Mouse (Mus musculus) frontal cortex, adult (tissue): Measurements from ENCODE around the gene Scamp3.
A peak's percentile ranks its signal among the peaks of the same experiment; 100 is the strongest.
"Not testable (repeated sequence)": the region's sequence is repeated elsewhere in the genome, so short reads cannot be mapped to it uniquely, and the experiment has no call there.

ENCODE experiments used
- ATAC-seq: cut with Nextera tagmentation; 2 replicates; pipeline ENCODE4 v1.9.2; 2017; ENCODE audit warnings: mild to moderate bottlenecking, moderate library complexity, mixed read lengths; ENCODE audit not compliant: low TSS enrichment

Scamp3 gene

DNA sequence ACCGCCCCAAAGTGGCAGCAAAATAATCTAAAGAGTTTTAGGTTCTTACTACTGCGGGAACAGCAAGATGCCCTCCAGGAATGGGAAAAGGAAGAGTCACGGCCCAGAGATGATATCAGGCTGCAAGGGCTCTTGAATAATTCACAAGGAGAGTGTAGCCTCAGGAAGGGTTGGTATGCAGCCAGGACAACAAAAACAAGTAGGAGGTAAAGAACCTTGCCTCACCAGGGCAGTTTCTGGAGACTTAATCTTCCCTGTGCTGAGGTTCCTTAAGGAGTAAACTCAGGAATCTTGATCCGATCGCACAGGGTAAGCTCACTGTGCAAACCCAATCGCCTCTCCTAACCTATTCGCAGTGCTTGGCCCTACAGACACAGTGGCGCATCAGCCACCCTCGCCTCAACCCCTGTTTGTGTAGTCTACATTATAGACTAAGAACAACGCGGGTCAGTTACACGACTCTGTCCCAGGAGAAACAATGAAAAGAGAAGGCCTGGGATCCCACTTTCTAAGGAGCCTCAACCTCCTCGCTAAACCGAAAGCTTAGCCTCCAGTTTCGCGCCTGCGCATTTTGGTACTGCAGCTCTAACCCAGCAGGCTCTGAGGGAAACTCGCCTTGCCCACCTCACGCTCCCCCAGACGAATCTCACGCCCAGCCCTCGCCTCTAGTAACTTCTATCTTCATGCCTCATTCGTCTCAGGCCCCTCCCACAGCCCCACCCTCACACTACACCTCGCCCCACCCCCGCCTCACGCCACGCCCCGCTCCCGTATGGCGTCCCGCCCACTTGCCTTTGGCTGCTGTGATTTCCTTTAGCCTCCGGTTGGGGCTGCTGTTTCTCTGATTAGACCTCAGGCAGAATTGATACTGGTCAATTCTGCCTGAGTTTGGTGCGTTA lies 19.0 kb downstream of the Scamp3 start:
- peak; percentile 97 for ATAC-seq

DNA sequence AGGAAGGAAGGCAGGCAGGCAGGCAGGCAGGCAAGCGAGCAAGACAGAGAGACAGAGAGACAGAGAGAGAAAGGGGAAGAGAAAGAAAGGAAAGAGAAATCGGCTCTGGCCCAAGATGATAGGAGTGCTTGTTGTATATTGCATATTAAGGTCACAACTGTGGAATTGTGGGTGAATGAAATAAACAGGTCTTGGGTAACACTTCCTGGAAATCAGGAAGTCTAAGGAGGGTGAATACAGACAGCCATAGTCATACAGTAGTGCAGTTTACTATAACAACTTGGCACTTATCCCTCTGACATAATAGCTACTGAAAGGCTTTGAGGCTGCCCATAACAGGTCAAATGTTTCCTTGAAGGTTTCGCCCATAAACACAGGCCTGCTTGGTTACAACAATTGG lies 22.6 kb downstream of the Scamp3 start:
- no peak for ATAC-seq

DNA sequence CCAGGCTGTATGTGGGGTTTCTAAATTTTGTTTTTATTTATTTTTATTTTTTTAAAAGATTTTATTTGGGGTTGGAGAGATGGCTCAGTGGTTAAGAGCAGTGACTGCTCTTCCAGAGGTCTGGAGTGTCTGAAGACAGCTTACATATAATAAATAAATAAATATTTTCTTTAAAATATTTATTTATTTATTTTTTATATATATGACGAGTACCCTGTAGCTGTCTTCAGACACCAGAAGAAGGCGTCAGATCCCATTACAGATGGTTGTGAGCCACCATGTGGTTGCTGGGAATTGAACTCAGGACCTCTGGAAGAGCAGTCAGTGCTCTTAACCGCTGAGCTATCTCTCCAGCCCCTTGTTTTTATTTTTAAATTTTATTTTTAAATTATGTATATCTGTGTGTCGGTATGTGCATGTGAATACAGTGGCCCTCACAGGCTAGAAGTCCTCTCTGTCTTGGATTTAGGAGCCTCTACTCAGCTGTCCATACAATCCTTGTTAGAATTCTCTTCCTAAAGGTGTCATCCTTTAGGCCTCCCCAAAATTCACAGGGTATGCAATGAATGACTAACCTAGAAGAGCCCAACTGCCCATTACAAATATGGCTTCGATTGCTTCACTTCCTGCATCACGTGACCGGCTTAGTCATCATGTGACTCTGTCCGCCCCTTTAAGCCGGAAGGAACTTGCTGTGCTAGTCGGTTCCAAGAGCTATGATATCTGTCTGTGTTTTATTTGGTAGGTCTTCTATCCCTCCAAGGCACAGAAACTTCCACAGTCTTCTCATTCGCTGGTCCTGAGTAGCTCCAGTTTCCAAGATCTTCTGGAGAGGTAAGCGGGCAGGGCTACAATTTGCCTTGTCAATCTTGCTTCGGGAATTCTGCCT lies 25.2 kb downstream of the Scamp3 start, which contains the start of gene Gba:
Gba (plus strand) TSS at position 676 of the 889 bp plus-strand sequence.
- ATAC-seq = peak; percentile 91

DNA sequence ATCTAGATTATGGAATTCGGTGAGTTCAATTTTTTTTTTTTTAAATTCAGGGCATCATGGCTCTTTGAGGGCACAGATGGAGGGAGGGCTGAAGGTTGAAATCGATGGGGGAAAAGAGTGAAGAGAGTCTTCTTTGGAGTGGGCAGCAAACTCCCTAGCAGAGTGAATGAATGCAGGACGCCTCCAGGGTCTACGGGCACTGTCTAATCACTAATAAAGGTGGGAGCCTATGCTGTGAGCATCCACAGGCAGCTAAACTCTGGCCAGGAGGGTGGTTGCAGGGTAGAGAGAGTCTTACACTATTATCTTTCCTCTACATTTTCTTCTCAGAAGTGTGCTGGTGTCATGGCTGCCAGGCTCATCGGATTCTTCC lies 25.9 kb downstream of the Scamp3 start:
- peak; percentile 11; the same call in 1 of the 2 replicates for ATAC-seq

DNA sequence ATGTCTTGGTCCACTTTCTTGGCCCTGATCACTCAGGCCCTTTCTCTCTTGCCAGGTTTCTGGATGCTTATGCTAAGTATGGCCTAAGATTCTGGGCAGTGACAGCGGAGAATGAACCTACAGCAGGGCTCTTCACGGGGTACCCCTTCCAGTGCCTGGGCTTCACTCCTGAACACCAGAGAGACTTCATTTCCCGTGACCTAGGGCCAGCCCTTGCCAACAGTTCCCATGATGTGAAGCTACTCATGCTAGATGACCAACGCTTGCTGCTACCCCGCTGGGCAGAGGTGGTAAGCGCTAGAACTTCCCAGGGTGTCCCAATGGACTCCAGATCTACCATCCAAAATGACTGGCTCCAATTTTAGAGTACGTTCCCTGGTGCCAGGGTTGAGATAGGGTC lies 28.8 kb downstream of the Scamp3 start:
- ATAC-seq = no peak

DNA sequence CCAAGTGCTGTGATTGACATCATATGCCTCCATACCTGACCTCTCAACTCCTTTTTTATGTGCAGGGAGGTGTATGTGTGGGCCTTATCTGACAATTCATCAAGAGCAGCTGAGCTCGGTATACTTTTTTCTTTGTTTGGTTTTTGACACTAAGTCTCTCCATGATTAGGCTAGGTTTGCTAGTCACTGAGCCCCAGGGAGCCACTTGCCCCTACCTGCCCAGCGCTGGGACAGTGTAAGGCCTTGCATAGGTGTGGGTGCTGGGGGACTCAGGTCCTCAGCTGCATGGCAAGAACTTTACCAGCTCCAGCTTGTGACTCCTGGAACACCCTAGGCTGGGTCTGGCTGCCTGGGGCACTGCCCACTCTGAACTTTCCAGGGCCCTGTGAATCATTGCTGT lies 29.4 kb downstream of the Scamp3 start:
- no peak for ATAC-seq

DNA sequence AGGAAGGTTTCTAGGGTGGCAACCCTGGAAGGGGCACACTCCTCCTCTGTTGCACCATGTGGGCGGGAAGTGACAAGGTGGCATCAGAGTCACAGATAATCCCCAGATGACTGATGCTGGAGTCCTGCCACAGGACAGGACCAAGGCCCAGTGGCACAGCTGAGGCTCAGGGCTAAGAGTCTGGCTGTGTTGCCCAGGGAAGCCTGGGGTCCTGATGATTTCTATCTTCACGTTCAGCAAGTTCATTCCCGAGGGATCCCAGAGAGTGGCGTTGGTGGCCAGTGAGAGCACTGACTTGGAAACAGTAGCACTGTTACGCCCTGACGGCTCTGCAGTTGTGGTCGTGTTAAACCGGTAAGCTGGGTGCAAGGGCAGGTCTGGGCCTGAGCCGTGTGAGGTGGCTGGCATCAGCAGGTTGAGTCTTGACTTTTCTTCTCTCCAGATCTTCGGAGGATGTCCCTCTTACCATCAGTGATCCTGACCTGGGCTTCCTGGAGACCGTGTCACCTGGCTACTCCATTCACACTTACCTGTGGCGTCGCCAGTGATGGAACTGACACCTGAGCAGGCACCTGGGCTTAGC lies 30.9 kb downstream of the Scamp3 start:
- no peak for ATAC-seq

DNA sequence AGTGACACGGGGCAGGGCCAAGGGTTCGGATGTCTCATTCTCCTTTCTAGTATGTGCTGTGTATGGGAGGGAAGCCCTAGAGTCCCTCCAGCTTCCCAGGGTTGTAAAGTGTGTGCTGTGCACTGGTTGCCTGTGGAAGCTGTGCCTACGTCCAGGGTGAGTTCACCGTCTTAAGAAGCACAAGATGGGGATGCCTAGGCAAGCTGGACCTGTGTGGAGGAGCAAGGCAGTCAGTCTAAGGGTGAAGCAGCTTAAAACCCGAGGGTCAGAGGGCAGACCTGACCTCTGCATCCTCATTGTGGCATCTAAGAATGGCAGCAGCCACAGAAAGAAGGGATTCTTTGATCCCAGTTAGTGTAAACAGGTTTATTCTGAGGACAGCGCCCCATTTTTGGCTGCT lies 31.5 kb downstream of the Scamp3 start:
- no peak for ATAC-seq

DNA sequence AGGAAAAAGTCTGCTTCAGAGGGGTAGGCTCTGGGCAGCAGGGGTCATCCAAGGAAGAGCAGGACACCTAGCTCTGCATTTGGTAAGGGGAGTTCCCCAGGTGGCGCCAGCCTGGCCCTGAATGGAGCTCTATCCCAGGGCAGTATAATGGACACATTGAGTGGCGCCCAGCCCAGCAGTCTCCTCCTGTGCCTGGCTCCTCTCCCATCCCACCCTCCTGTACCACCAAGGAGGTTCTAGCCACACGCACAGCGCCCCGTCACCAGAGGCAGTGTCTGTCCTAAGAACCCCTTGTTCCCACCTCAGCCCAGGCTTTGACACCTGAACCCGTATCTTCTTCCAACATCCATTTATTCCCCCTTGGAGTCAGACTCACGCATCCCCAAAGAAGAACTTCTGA lies 32.5 kb downstream of the Scamp3 start:
- no peak for ATAC-seq

DNA sequence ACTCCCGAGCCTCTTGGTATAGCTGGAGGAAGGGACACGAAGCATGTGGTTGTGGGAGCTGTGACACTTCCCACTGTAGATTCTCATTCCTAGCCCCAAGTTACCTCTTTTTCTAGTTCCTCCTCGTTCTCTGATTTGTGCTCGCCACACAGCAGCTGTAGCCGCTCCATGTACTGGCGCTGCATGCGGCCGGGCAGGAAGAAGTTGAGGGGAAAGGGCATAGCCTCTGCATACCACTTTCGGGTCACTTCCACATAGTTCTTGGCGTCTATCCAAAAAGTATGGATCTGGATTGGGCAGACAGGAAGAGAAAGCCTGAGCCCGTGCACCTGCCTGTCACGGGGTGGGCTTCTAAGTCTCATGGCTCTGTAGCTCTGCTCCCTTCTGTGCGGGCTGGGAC lies 32.9 kb downstream of the Scamp3 start:
- ATAC-seq = no peak

DNA sequence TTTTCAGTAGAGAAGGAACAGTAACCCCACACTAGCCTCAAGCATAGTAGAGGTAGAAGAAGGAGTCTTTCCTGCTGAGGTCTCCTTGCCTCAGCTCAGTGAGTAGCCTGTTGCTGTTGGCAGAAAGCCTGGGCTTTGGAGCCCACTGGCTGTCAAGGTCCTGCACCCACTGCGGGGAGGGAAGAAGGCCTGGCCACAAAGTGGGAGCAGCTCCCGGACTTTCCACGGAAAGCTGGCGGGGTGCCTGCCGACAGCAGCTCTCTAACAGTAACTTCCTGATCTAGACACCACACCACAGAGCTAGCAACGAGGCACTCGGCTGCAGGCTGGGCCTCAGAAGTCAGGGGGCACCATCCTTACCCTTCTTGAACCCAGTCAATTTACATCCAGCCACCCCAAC lies 33.5 kb downstream of the Scamp3 start:
- no peak for ATAC-seq

DNA sequence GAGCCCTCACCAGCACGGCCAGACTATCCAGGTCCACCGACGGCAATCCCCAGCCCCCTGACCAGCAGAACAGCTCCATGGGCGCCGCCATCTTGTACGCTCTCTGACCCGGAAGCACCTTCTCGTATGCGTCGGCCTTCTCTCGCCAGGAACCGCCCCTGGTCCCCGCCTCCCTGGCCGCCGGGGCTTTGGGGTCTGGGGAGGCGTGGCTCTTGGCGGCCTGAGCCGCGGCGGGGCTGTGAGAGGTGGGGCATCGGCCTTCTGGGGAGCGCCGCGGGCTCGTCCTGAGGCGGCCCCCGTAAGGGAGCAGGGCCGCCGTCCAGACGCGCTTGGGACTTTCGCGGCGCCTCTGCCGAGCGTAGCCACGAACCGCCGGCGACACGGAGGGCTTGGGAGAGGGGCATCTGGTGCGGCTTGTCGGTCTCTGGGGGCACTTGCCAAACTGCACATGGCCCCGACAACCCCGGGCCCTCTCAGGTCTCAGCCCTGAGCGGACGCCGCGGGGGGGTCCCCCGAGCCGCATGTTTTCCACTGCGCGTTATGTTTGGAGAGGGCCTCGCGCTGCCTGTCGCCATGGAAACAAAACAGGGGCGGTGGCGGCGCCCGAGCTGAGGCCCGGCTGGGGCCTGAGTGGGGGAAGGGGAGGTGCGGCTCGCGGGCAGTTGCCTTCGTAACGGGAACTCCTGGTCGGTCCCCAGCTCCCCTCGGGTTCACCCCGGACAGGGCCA lies 36.7 kb downstream of the Scamp3 start:
- peak; percentile 80 for ATAC-seq

DNA sequence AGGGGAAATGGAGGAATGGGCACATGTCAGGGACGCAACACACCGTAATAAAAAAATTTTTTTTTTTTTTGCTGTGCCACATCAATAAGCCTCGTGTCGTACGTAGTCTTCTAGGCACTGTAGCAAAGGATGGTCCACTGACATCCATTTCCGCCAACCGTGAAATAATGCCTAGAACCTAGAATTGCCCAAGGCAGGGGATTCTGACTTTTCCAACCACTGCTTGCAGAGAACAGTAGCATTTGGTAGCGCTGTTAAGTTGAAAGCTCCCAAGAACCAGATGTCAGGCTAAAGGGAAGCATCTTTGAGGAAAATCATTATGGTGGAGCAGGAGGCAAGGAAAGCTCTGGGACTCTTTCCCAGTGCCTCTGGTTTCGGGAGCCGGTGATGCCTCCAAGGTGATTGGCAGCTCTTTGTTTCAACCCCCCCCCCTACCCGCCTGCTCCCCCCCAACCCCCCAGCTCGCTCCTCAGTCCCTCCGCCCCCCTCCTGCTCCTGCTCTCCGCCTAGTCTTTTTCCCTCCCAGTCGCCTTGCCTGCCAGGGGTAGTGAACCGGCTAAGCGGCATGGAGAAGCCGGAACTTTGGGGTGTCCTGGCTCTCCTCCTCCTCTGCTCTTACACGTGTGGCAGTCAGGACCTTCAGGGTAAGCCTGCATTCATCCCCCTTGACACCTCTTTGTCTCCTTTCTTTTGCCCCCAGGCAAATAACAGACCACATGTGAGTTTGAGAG lies 37.6 kb downstream of the Scamp3 start, which contains the start of gene Thbs3:
Thbs3 (plus strand) TSS at position 500 of the 731 bp plus-strand sequence.
- ATAC-seq = no peak

DNA sequence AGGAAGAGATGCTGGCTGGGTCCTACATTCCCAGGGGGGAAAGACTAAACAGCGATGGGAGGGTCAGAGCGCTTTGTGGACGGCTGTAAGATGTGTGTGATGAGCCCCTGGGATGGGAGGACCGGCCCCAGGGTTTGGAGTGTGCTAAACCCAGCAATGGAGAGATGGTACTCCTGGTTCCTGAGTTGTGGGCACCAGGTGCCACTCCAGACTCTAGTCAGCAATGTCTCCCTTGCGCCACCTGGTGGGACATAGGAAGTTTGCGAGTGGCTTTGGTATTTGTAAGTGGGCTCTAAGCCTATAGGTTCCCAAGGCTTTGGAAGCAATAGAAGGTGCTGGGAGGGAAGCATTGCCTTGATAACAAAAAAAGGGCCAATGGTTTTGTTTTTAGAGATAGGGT lies 38.6 kb downstream of the Scamp3 start:
- ATAC-seq = peak; percentile 45

DNA sequence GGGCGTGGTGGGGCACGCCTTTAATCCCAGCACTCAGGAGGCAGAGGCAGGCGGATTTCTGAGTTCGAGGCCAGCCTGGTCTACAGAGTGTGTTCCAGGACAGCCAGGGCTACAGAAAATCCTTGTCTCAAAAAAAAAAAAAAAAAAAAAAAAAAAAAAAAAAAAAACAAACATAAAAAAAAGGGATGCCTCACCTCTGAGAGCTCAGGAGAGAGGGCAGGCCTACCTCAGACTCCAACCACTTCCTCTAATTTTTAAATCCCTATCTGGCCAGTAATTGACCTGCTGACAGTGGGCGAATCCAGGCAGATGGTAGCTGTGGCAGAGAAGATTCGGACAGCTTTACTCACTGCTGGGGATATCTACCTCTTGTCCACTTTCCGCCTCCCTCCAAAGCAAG lies 39.1 kb downstream of the Scamp3 start:
- ATAC-seq = not testable (repeated sequence)

DNA sequence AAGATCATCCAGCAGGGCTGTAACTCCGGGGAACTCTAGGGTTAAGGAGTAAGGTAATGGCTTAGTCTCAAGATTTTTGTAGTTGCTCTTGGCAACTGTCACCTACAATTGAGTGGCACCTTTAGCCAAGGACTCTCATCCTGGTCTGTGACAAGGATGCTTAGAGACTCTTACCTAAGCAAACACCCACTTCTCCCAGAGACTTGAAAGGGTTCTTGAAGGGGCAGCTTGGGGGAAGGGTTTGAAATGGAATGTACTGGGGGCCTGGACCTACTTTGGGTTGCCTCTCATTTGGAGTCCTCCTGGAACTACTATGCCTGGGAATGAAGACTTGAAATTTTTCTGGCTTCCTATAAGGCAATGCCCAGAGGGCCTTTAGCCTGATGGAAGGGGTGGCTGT lies 41.0 kb downstream of the Scamp3 start:
- no peak for ATAC-seq

DNA sequence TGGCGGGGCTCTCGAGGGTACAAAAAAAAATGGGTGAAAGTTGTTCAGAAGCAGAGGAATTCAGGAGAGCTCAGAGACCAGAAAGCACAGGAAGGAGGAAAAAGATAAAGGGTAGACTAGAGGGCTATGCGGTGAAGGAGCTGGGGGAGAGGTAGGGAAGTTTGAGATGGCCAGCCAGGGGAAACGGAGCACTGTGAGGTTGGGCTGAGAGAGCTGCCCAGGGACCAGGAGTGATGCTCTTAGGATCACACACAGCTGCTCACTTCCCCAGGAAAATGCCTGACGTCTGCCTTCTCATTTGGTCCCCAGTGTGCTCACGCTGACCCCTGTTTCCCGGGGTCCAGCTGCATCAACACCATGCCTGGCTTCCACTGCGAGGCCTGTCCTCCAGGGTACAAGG lies 42.3 kb downstream of the Scamp3 start:
- ATAC-seq = no peak

DNA sequence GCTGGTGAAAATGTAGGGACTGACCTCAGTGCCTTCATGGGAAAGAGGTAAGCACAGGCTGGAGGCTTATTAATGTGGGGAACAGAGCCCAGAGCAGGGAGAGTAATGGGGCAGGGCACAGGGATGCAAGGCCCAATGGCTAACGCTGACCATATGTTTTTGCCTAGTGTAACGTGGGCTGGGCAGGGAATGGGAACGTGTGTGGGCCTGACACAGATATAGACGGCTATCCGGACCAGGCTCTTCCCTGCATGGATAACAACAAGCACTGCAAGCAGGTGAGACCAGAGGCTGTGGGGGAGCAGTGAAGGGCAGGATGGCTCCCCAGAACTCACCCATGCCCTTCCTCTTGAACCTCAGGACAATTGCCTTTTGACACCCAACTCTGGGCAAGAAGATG lies 43.9 kb downstream of the Scamp3 start:
- ATAC-seq = peak; percentile 51; the same call in 1 of the 2 replicates

DNA sequence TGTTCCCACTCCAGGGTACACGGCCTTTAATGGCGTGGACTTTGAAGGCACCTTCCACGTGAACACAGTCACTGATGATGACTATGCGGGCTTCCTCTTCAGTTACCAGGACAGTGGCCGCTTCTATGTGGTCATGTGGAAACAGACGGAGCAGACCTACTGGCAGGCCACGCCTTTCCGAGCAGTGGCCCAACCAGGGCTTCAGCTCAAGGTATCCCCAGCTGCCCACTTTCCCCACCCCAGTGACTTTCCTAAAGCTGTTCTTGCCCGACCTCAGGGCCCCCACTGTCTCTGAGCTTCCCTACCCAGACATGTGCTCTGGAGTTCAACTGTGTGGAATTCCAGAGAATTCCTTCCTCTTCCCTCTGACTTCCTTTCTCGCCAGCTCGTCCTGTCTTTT lies 47.5 kb downstream of the Scamp3 start:
- ATAC-seq = no peak

DNA sequence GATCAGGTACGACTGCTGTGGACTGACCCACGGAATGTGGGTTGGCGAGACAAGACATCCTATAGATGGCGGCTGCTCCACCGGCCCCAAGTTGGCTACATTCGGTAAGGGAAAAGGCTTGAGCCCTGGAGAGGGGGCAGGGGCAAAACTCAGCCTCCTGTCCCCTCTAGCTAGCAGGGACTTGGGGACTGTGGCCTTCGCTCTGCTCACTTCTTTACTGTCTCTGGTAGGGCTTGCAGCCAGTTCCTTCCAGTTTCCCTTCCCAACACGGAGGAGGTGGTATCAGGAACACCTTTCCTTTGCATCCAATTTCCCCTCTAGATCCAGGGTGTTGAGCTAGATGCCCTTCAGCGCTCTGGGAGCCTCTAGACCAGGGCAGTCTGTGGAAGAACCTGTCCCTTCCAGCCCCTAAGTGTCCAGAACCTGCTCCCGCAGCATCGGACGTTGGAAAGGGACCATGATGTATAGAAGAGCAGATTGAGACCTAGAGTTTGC lies 48.1 kb downstream of the Scamp3 start:
- ATAC-seq = no peak

DNA sequence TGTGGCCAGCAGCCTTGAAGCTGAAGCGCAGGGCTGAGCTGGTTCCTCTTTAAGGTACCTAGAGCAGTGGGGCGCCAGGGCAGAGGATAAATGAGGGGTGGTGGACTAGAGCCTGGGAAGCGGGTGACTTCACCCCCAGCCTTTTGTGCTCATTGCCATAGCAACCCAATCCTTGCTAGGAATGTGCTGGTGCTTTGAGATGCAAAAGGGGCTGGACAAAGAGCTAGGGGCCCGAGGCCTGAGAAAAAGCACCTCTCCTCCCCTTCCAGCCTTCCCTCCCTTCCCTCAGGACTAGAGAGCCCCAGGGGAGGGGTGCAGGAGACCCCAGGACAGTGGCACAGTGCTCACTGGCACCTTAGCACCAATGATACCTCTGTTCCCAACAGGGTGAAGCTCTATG lies 48.6 kb downstream of the Scamp3 start:
- ATAC-seq = 0 out of 2 replicates have a peak, but pooled peaks have one; percentile 4
